Mouse (Mus musculus) limb, embryonic 15.5 days (tissue): ENCODE measurements at regions not wholly inside any gene's neighbourhood (a gene's known extent, or its start where the extent isn't known, plus 50 kb on each side); places are given as distances from the start of the nearest gene placed in this dataset.
"Not testable (repeated sequence)": the region's sequence is repeated elsewhere in the genome, so short reads cannot be mapped to it uniquely, and the experiment has no call there.

Experiments used
- ATAC-seq: fragments of 200-750 bp; cut with Nextera tagmentation; 2 replicates; pipeline ENCODE4 v1.8.0; 2017; ENCODE audit warnings: low read depth, moderate TSS enrichment; ENCODE audit not compliant: insufficient number of reproducible peaks, low FRiP score, low TSS enrichment
- H3K27ac ChIP-seq: fragments of 300-500 bp; sonication (generic); 2 replicates; pipeline ENCODE4 v1.5.1; 2015; ENCODE audit warnings: moderate library complexity, mild to moderate bottlenecking, inconsistent platforms
- H3K27me3 ChIP-seq: fragments of 300-500 bp; sonication (generic); 2 replicates; pipeline ENCODE4 v1.6.1; 2015; ENCODE audit warnings: inconsistent platforms
- H3K36me3 ChIP-seq: fragments of 300-500 bp; sonication (generic); 2 replicates; pipeline ENCODE4 v1.6.1; 2015; ENCODE audit warnings: inconsistent platforms
- H3K4me1 ChIP-seq: fragments of 300-500 bp; sonication (generic); 2 replicates; pipeline ENCODE4 v1.6.1; 2015; ENCODE audit warnings: inconsistent platforms
- H3K4me2 ChIP-seq: fragments of 300-500 bp; sonication (generic); 2 replicates; pipeline ENCODE4 v1.6.1; 2015; ENCODE audit warnings: mild to moderate bottlenecking, inconsistent platforms
- H3K4me3 ChIP-seq: fragments of 300-500 bp; sonication (generic); 2 replicates; pipeline ENCODE4 v1.5.1; 2015; ENCODE audit warnings: mild to moderate bottlenecking, inconsistent platforms
- H3K9ac ChIP-seq: fragments of 300-500 bp; sonication (generic); 2 replicates; pipeline ENCODE4 v1.6.1; 2015; ENCODE audit warnings: inconsistent platforms
- H3K9me3 ChIP-seq: fragments of 300-500 bp; sonication (generic); 2 replicates; pipeline ENCODE4 v1.6.1; 2016; ENCODE audit warnings: inconsistent platforms
- WGBS: fragments of 180-500 bp; shearing (Covaris S2); methylation state at CpG from one replicate; pipeline ENCODE4 v1.1.7; 2015; 5-methylcytosine and 5-hydroxymethylcytosine counted together

DNA sequence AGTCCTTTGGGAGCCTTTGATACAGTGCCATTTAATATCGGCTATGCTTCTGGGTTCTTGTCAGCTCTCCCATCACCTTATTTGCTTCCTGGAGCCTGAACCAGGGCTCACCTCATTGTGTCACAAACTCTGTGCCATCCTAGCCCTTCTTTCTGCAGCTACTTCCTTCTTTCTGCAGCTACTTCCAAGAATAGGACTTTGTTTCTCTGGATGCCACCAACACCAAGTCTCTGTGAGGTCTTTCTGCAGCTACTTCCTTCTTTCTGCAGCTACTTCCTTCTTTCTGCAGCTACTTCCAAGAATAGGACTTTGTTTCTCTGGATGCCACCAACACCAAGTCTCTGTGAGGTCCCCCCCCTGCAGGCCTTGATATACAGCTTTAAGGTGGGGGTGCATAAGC lies 107.8 kb downstream of the Adra2a start:
- ATAC-seq, H3K36me3 ChIP-seq, H3K4me1 ChIP-seq, H3K4me2 ChIP-seq, H3K9me3 ChIP-seq, H3K27me3 ChIP-seq, H3K4me3 ChIP-seq, H3K9ac ChIP-seq, H3K27ac ChIP-seq: not testable (repeated sequence)
- WGBS: 87% methylated on average over 1 of the region's 1 CpGs

GRCm38 (mm10) chr19:54154400-54154799 lies 110.4 kb downstream of the Adra2a start:
- Histone ChIP-seq H3K4me1 (no peaks in the 10 kb centered on the region), H3K27ac (no peak overlapping the region), H3K9ac (no peak overlapping the region), H3K36me3 (no peaks in the 10 kb centered on the region), H3K27me3 (no peaks in the 10 kb centered on the region), H3K4me3 (no peak overlapping the region), H3K9me3 (no peaks in the 10 kb centered on the region), H3K4me2 (no peak overlapping the region)
- WGBS: 72% methylated on average over 4 of the region's 4 CpGs
- no peak for ATAC-seq

GRCm38 (mm10) chr19:54170361-54170760 lies 126.4 kb downstream of the Adra2a start:
- Histone ChIP-seq H3K27ac (no peak overlapping the region), H3K4me3 (no peak overlapping the region), H3K9ac (no peak overlapping the region), H3K36me3 (no peaks in the 10 kb centered on the region), H3K4me2 (no peak overlapping the region), H3K9me3 (no peaks in the 10 kb centered on the region), H3K27me3 (peaks cover 4% of the 10 kb centered on the region; the same call in 1 of the 2 replicates), H3K4me1 (no peaks in the 10 kb centered on the region)
- 55% methylated on average over 2 of the region's 2 CpGs for WGBS
- ATAC-seq: no peak

- no peak overlapping the region for H3K4me2 ChIP-seq
- no peaks in the 10 kb centered on the region for H3K4me1 ChIP-seq
- H3K4me3 ChIP-seq: no peak overlapping the region
- H3K9me3 ChIP-seq: no peaks in the 10 kb centered on the region
- H3K27me3 ChIP-seq: peaks cover 4% of the 10 kb centered on the region; the same call in 1 of the 2 replicates
- H3K36me3 ChIP-seq: no peaks in the 10 kb centered on the region
- H3K9ac ChIP-seq: no peak overlapping the region
- 85% methylated on average over 14 of the region's 14 CpGs for WGBS
- no peak overlapping the region for H3K27ac ChIP-seq
- ATAC-seq: no peak
Observed at GRCm38 (mm10) chr19:54174090-54175055, 130.4 kb downstream of the Adra2a start.

DNA sequence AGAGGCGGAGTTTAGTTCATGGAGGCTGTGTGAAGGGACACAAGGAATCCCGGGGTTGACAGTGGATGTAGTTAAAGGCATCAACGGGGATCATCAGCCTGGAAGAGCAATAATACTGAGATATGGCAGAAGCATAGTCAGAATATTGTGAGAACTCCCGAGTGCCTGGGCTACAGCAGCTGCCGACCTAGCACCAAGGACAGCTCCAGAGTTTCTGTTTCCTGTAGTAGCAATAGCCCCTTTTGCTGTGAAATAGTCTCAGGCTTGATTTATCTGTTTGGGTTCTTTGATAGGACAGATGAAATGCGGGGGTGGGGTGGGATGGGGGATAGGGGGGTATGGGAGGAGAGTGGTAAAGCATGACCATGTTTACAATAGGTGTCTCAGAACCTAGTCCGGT lies 131.8 kb downstream of the Adra2a start:
- no peak overlapping the region for H3K27ac ChIP-seq
- no peak overlapping the region for H3K4me3 ChIP-seq
- ATAC-seq: no peak
- H3K4me1 ChIP-seq: no peaks in the 10 kb centered on the region
- 42% methylated on average over 7 of the region's 7 CpGs for WGBS
- no peaks in the 10 kb centered on the region for H3K9me3 ChIP-seq
- H3K9ac ChIP-seq: no peak overlapping the region
- H3K27me3 ChIP-seq: no peaks in the 10 kb centered on the region
- no peak overlapping the region for H3K4me2 ChIP-seq
- H3K36me3 ChIP-seq: no peaks in the 10 kb centered on the region

DNA sequence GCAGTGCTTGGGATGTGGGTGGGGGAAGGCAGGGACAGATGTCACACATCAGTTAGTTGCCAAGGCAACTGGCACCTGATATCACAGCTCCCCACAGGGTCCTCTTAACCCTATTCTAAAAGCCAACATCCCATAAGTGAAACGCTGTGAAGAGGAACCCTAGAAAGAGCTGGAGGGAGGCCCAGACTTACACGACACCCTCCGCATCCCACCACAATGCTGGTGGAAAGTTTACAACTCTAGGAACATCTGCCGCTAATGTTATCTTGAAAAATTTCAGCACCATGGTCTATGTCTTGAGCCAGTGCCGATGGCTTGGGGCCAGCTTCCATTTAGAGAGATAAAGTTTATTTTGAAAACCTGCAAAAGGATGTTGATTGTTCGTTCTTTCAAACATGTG lies 133.5 kb downstream of the Adra2a start:
- no peaks in the 10 kb centered on the region for H3K36me3 ChIP-seq
- 79% methylated on average over 6 of the region's 6 CpGs for WGBS
- ATAC-seq: no peak
- H3K4me3 ChIP-seq: no peak overlapping the region
- no peaks in the 10 kb centered on the region for H3K27me3 ChIP-seq
- H3K9me3 ChIP-seq: no peaks in the 10 kb centered on the region
- no peaks in the 10 kb centered on the region for H3K4me1 ChIP-seq
- no peak overlapping the region for H3K27ac ChIP-seq
- no peak overlapping the region for H3K9ac ChIP-seq
- no peak overlapping the region for H3K4me2 ChIP-seq

DNA sequence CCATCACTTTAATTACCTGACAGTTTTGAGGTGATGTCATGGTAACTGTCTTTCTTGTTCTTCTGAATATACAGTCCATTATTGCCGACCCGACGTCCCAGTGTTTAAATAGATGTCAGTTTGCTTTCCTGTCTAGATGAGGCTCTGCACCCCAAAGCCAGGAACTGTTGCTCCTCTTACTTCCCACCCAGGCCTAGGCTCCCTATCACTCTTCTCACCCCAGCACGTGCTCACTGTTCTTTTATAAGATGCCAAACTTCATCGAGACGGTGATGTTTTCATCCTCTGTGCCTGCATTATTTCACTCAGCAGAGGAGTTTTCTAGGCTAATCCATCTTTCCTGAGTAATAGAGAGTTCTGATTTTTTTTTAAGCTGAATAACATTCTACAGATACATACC lies 156.5 kb downstream of the Adra2a start:
- Histone ChIP-seq H3K4me3 (no peak overlapping the region), H3K4me2 (no peak overlapping the region), H3K9ac (no peak overlapping the region), H3K27ac (no peak overlapping the region), H3K9me3 (no peaks in the 10 kb centered on the region), H3K27me3 (no peaks in the 10 kb centered on the region), H3K36me3 (no peaks in the 10 kb centered on the region), H3K4me1 (no peaks in the 10 kb centered on the region)
- WGBS: 78% methylated on average over 6 of the region's 6 CpGs
- ATAC-seq: no peak

DNA sequence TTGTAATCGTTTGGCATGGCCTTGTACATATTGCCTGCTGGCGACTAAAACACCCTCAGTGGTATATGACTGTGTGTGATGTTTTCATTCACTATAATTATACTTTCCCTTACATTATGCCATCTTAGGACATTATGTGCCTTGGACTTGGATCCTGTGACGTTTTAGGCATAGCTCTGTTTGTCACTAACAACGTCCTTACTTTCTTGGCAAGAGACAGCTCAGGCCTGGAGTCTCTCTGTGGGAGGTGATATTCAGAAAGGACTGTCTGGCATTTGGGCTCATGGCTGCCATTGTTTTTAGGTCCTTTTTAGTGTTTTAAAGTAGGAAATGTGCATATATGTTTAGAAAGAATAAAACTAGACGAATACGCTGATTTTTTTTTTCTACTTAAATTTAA lies 158.5 kb downstream of the Adra2a start:
- Histone ChIP-seq H3K27me3 (no peaks in the 10 kb centered on the region), H3K9me3 (no peaks in the 10 kb centered on the region), H3K4me2 (no peak overlapping the region), H3K36me3 (no peaks in the 10 kb centered on the region), H3K4me3 (no peak overlapping the region), H3K4me1 (no peaks in the 10 kb centered on the region), H3K27ac (no peak overlapping the region), H3K9ac (no peak overlapping the region)
- no peak for ATAC-seq
- 83% methylated on average over 6 of the region's 6 CpGs for WGBS

DNA sequence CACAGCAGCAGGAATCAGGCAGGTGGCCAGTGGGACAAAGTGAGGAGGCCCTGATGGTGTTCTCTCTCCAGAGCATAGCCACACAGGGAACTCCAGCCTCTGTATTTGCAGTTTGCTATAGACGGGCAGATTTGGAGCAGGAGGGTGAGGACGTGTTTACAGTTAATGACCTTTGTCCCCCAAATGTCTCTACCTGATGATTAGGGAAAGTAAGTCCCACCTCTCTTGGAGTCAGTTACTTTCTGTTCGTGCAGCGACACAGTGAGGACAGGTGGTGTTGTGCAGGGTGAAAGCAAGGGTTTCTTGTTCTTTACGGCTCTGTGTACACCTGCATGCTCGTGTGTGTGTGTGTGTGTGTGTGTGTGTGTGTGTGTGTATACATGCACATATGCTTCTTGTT lies 162.9 kb downstream of the Adra2a start:
- 63% methylated on average over 6 of the region's 6 CpGs for WGBS
- Histone ChIP-seq H3K4me1 (no peaks in the 10 kb centered on the region), H3K4me2 (no peak overlapping the region), H3K27ac (no peak overlapping the region), H3K4me3 (no peak overlapping the region), H3K36me3 (no peaks in the 10 kb centered on the region), H3K9me3 (no peaks in the 10 kb centered on the region), H3K27me3 (no peaks in the 10 kb centered on the region), H3K9ac (no peak overlapping the region)
- no peak for ATAC-seq

DNA sequence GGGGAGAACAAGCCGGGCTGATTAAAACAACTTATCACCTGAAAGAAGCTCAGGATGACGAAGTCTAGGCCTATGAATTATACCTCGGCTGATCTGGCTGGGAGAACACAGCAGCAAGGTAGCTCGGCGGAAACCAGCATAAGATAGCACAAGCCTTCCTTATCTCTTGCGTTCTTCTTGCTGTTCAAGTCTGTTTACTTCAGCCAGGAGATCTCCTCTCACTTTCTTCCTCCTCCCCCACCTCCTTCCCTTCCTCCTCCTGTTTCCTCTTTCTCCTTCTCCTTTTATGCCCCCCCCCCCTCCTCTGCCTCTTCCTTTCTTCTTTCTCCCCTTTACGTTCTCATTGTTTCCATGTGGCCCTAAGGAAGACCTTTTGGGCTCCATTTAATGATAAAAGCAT lies 168.2 kb downstream of the Adra2a start:
- Histone ChIP-seq H3K9me3 (no peaks in the 10 kb centered on the region), H3K27ac (no peak overlapping the region), H3K4me3 (no peak overlapping the region), H3K9ac (no peak overlapping the region), H3K4me1 (no peaks in the 10 kb centered on the region), H3K27me3 (no peaks in the 10 kb centered on the region), H3K4me2 (no peak overlapping the region), H3K36me3 (no peaks in the 10 kb centered on the region)
- no peak for ATAC-seq
- WGBS: 77% methylated on average over 7 of the region's 7 CpGs

GRCm38 (mm10) chr19:54244176-54244575 lies 200.2 kb downstream of the Adra2a start:
- H3K4me1 ChIP-seq: no peaks in the 10 kb centered on the region
- WGBS: 49% methylated on average over 6 of the region's 6 CpGs
- no peak overlapping the region for H3K4me3 ChIP-seq
- no peaks in the 10 kb centered on the region for H3K36me3 ChIP-seq
- no peak overlapping the region for H3K27ac ChIP-seq
- H3K9ac ChIP-seq: no peak overlapping the region
- H3K4me2 ChIP-seq: no peak overlapping the region
- no peaks in the 10 kb centered on the region for H3K9me3 ChIP-seq
- H3K27me3 ChIP-seq: no peaks in the 10 kb centered on the region
- ATAC-seq: no peak

DNA sequence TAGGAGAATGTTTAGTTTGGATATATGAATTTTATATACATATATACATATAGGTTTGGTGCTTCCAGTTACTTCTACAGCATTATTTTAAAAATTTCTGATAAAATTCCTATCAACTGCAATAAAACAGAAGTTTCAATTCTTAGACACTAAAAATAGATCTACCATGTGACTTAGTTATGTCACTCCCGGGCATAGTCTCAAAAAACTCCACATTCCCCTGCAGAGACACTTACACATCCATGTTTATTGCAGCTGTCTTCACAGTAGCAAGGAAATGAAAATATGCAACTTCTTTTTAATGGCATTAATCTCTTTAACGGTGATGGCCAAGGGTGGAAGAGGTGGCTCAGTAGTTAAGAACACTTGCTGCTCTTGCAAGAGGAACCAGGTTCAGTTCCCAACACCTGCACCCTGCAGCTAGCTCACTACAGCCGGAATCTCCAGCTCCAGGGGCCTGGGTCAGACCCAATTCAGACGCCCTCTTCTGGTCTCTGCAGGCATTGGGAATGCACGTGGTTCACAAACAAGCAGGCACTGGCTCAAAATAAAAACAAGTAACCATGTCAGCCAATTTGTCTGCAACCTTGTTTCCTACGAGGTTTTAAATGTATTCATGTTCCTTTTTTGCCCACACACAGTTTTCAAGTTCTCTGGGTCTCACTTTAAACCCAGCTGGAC lies 204.4 kb downstream of the Adra2a start:
- Histone ChIP-seq H3K4me3 (no peak overlapping the region), H3K9ac (no peak overlapping the region), H3K36me3 (no peaks in the 10 kb centered on the region), H3K4me2 (no peak overlapping the region), H3K4me1 (no peaks in the 10 kb centered on the region), H3K9me3 (no peaks in the 10 kb centered on the region), H3K27me3 (no peaks in the 10 kb centered on the region), H3K27ac (no peak overlapping the region)
- WGBS: 22% methylated on average over 6 of the region's 6 CpGs
- ATAC-seq: no peak
